Mouse (Mus musculus) heart, embryonic 16.5 days (tissue): Measurements from ENCODE around the gene Ltbr. TPM values are rescaled to one million over a fixed set of nuclear protein-coding genes. Genes with fewer than 3 reads are reported as not detected.

ENCODE experiments used
- ATAC-seq: fragments of 200-750 bp; cut with Nextera tagmentation; replicated peaks from 2 replicates; pipeline ENCODE4 v1.8.0; 2017; ENCODE audit warnings: moderate number of reproducible peaks; ENCODE audit not compliant: insufficient read depth, low FRiP score; ENCODE audit errors: extremely low read depth
- H3K27ac ChIP-seq: fragments of 300-500 bp; sonication (generic); 2 replicates; pipeline ENCODE4 v1.5.1; 2014; ENCODE audit warnings: mild to moderate bottlenecking, low read length, control low read depth, moderate library complexity
- H3K27me3 ChIP-seq: fragments of 300-500 bp; sonication (generic); 2 replicates; pipeline ENCODE4 v1.6.1; 2014; ENCODE audit warnings: low read length, mixed read lengths; ENCODE audit not compliant: control insufficient read depth, insufficient read depth
- H3K36me3 ChIP-seq: fragments of 300-500 bp; sonication (generic); 2 replicates; pipeline ENCODE4 v1.6.1; 2014; ENCODE audit not compliant: control insufficient read depth, insufficient read depth
- H3K4me1 ChIP-seq: fragments of 300-500 bp; sonication (generic); 2 replicates; pipeline ENCODE4 v1.6.1; 2014; ENCODE audit warnings: low read length, mixed read lengths; ENCODE audit not compliant: control insufficient read depth, insufficient read depth
- H3K4me2 ChIP-seq: fragments of 300-500 bp; sonication (generic); 2 replicates; pipeline ENCODE4 v1.6.1; 2014; ENCODE audit warnings: low read depth, mild to moderate bottlenecking, control low read depth, low read length
- H3K4me3 ChIP-seq: fragments of 300-500 bp; sonication (generic); 2 replicates; pipeline ENCODE4 v1.5.1; 2014; ENCODE audit warnings: mild to moderate bottlenecking, control low read depth, low read length
- H3K9ac ChIP-seq: fragments of 300-500 bp; sonication (generic); 2 replicates; pipeline ENCODE4 v1.6.1; 2014; ENCODE audit warnings: low read length, control low read depth
- H3K9me3 ChIP-seq: fragments of 300-500 bp; sonication (generic); replicated peaks from 2 replicates; pipeline ENCODE4 v1.6.1; 2016; ENCODE audit warnings: low read length; ENCODE audit not compliant: control insufficient read depth
- WGBS: fragments of 180-500 bp; shearing (Covaris S2); extraction: QIAGEN DNeasy Blood & Tissue Kit; methylation state at CpG from one replicate; pipeline ENCODE4 v1.1.7; 2014; 5-methylcytosine and 5-hydroxymethylcytosine counted together
- polyA plus RNA-seq: library from polyadenylated mRNA; unstranded; fragments of >200 nt; fragmentation: Nextera tagmentation; extraction: Ambion mirVana; gene quantifications from 2 replicates; pipeline ENCODE4 v1.2.1, GENCODE M21; 2015

The Ltbr gene
- 43.0 and 51.4 TPM in 2 replicates for polyA plus RNA-seq

- Histone ChIP-seq H3K9me3 (no peaks in the 10 kb centered on the region), H3K27me3 (no peaks in the 10 kb centered on the region), H3K36me3 (peaks cover 15% of the 10 kb centered on the region), H3K4me1 (peaks cover 28% of the 10 kb centered on the region), H3K4me3 (peak within 1 kb of the TSS; percentile 70), H3K4me2 (peak within 1 kb of the TSS; percentile 80), H3K9ac (peak within 1 kb of the TSS; percentile 95), H3K27ac (peak within 1 kb of the TSS; percentile 84)
- ATAC-seq: peak; percentile 93
- 2% methylated on average over 43 of the region's 46 CpGs for WGBS
Measured at GRCm38 (mm10) chr6:125313546-125314230, at the start of gene Ltbr. Gene Ltbr (minus strand): TSS chr6:125313885.

DNA sequence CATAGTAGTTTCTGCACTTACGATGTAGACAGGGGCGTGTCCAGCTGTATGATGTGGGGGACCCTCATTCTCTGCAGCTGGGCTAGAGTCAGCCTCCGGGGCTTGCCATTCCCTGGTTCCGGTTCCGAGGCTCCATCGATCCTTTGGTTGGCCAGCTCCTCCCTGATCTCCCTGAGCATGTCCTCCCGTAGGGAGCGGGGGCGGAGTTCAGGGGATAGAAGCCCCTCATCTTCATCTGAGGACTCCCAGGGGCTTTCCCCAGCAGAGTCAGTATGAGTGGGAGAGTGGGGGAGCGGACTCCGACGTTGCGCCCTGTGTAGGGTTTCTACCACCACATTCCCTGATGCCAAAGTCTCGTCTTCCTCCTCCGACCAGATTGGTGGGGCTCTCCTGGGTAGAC lies 49.3 kb upstream of the Ltbr start:
- 34% methylated on average over 15 of the region's 15 CpGs for WGBS
- no peak for ATAC-seq
- Histone ChIP-seq H3K27me3 (peaks cover 5% of the 10 kb centered on the region), H3K36me3 (peaks cover 18% of the 10 kb centered on the region), H3K9me3 (0 out of 2 replicates have a peak, but pooled peaks cover 4% of the 10 kb centered on the region), H3K27ac (no peak overlapping the region), H3K9ac (no peak overlapping the region), H3K4me1 (peaks cover 19% of the 10 kb centered on the region), H3K4me3 (no peak overlapping the region), H3K4me2 (peak overlapping the region; percentile 27; the same call in 1 of the 2 replicates)

DNA sequence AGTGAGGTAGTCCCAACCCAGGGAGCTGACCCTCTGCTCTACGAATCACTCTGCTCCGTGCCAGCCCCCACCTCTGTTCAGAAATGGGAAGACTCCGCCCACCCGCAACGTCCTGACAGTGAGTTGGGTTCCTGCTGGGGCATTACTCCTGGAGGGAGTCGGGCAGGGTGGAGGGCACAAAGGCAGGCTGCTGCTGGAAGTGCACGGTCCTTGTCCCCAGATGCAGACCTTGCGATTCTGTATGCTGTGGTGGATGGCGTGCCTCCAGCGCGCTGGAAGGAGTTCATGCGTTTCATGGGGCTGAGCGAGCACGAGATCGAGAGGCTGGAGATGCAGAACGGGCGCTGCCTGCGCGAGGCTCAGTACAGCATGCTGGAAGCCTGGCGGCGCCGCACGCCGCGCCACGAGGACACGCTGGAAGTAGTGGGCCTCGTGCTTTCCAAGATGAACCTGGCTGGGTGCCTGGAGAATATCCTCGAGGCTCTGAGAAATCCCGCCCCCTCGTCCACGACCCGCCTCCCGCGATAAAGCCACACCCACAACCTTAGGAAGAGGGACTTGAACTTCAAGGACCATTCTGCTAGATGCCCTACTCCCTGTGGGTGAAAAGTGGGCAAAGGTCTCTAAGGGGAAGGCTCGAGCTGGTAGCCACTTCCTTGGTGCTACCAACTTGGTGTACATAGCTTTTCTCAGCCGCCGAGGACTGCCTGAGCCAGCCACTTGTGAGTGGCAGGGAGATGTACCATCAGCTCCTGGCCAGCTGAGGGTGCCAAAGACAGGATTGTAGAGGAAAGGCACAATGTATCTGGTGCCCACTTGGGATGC lies 48.0 kb upstream of the Ltbr start:
- no peak; the same call in 1 of the 2 replicates for ATAC-seq
- Histone ChIP-seq H3K9ac (no peak overlapping the region), H3K27me3 (peaks cover 5% of the 10 kb centered on the region), H3K9me3 (0 out of 2 replicates have a peak, but pooled peaks cover 4% of the 10 kb centered on the region), H3K36me3 (peaks cover 28% of the 10 kb centered on the region), H3K4me2 (no peak overlapping the region), H3K4me3 (no peak overlapping the region), H3K27ac (no peak overlapping the region), H3K4me1 (peaks cover 16% of the 10 kb centered on the region)
- 48% methylated on average over 38 of the region's 38 CpGs for WGBS

DNA sequence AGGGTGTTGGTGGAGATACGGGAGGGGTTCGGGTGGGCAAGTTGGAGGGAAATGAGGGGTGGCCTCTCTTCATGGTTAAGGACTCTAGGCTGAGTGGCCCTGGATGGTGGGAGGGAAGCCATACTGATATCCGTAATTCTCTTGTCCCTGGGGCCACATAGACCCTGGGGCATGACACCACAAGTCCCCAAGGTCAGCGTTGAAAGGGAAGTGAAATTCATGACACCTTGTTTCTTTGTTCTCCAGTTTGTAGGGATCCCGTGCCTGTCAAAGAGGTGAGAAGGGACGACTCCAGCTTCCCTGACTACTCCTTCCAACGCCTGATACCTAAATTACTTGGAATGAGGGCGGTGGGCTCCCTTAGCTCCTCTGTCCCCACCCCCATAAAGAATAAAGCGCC lies 47.2 kb upstream of the Ltbr start:
- no peak for ATAC-seq
- peaks cover 5% of the 10 kb centered on the region for H3K27me3 ChIP-seq
- H3K4me2 ChIP-seq: no peak overlapping the region
- H3K9me3 ChIP-seq: 0 out of 2 replicates have a peak, but pooled peaks cover 1% of the 10 kb centered on the region
- WGBS: 73% methylated on average over 9 of the region's 9 CpGs
- H3K4me1 ChIP-seq: peaks cover 21% of the 10 kb centered on the region
- H3K9ac ChIP-seq: no peak overlapping the region
- no peak overlapping the region for H3K4me3 ChIP-seq
- H3K36me3 ChIP-seq: peaks cover 28% of the 10 kb centered on the region
- no peak overlapping the region for H3K27ac ChIP-seq

- Histone ChIP-seq H3K36me3 (peaks cover 28% of the 10 kb centered on the region), H3K27me3 (peaks cover 5% of the 10 kb centered on the region), H3K9me3 (no peaks in the 10 kb centered on the region), H3K27ac (no peak overlapping the region), H3K9ac (no peak overlapping the region), H3K4me1 (peaks cover 28% of the 10 kb centered on the region), H3K4me3 (no peak overlapping the region), H3K4me2 (no peak overlapping the region)
- ATAC-seq: no peak
- WGBS: 46% methylated on average over 9 of the region's 9 CpGs
Measured at GRCm38 (mm10) chr6:125359999-125360398, 46.3 kb upstream of the Ltbr start.

DNA sequence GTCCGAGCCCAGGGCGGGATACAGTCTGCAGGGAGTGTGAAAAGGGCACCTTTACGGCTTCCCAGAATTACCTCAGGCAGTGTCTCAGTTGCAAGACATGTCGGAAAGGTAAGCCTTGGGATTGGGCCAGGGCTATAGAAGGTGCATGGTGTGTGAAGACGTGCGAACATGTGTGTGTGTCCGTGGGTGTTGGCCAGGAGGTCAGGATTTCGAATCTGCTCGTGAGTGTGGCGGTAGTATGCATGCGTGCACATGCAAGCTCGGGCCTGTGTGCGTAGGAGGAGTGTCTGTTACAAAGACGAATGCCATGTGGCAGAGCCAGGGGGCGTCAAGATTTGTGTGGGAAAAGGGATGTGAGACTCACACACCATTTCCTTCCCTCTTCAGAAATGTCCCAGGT lies 43.6 kb upstream of the Ltbr start:
- WGBS: 88% methylated on average over 15 of the region's 15 CpGs
- no peak for ATAC-seq
- H3K27me3 ChIP-seq: peaks cover 2% of the 10 kb centered on the region; the same call in 1 of the 2 replicates

GRCm38 (mm10) chr6:125356264-125356663 lies 42.6 kb upstream of the Ltbr start:
- no peaks in the 10 kb centered on the region for H3K9me3 ChIP-seq
- peaks cover 45% of the 10 kb centered on the region for H3K4me1 ChIP-seq
- WGBS: 27% methylated on average over 8 of the region's 8 CpGs
- H3K4me3 ChIP-seq: no peak overlapping the region
- H3K36me3 ChIP-seq: peaks cover 25% of the 10 kb centered on the region
- H3K4me2 ChIP-seq: no peak overlapping the region
- ATAC-seq: no peak
- H3K9ac ChIP-seq: no peak overlapping the region
- peak overlapping the region; percentile 34; the same call in 1 of the 2 replicates for H3K27ac ChIP-seq
- H3K27me3 ChIP-seq: peaks cover under 1% of the 10 kb centered on the region; the same call in 1 of the 2 replicates

More for the DNA sequence above, 43.6 kb upstream of the Ltbr start:
- Histone ChIP-seq H3K4me2 (no peak overlapping the region), H3K9me3 (no peaks in the 10 kb centered on the region), H3K4me3 (no peak overlapping the region), H3K27ac (no peak overlapping the region), H3K4me1 (peaks cover 42% of the 10 kb centered on the region), H3K36me3 (peaks cover 28% of the 10 kb centered on the region), H3K9ac (no peak overlapping the region)

GRCm38 (mm10) chr6:125355197-125355741 lies 41.6 kb upstream of the Ltbr start:
- peak overlapping the region; percentile 30 for H3K4me2 ChIP-seq
- H3K27me3 ChIP-seq: no peaks in the 10 kb centered on the region
- no peak overlapping the region for H3K9ac ChIP-seq
- H3K9me3 ChIP-seq: no peaks in the 10 kb centered on the region
- 10% methylated on average over 10 of the region's 10 CpGs for WGBS
- peaks cover 46% of the 10 kb centered on the region for H3K4me1 ChIP-seq
- no peak overlapping the region for H3K4me3 ChIP-seq
- H3K36me3 ChIP-seq: peaks cover 15% of the 10 kb centered on the region
- ATAC-seq: peak; percentile 34
- H3K27ac ChIP-seq: peak overlapping the region; percentile 44
